Mouse (Mus musculus) adrenal gland (tissue): ENCODE data around the gene Klhl24.

Experiments
- intact Hi-C: fragments of 180-260 bp; cut with DNase I; formaldehyde crosslinking; loops from one replicate; pipeline ENCODE4 v1.15.1; 2025

Klhl24 gene

GRCm38 (mm10) chr16:20140772-20141531 is 43.6 kb downstream of the Klhl24 start, which contains the start of gene Yeats2:
Gene Yeats2, plus strand, starts transcription at chr16:20141063.
- intact Hi-C loops, result loop anchor here (5.0 kb wide), 1 partner anchor 44 kb away; the partner anchor contains the start of gene Klhl24

GRCm38 (mm10) chr16:20144568-20144967 is 47.2 kb downstream of the Klhl24 start:
- intact Hi-C loops, result loop anchor here (5.0 kb wide), 1 partner anchor 47 kb away; the partner anchor contains the start of gene Klhl24

- intact Hi-C loops, result no loop called here
Observed at GRCm38 (mm10) chr16:20151991-20152390, 54.6 kb downstream of the Klhl24 start.

- intact Hi-C loops, result no loop called here
Observed at GRCm38 (mm10) chr16:20153742-20154141, 56.4 kb downstream of the Klhl24 start.

- intact Hi-C loops, result no loop called here
Observed at GRCm38 (mm10) chr16:20160130-20160529, 62.8 kb downstream of the Klhl24 start.

GRCm38 (mm10) chr16:20169071-20169470 is 71.7 kb downstream of the Klhl24 start:
- intact Hi-C loops, result no loop called here

- intact Hi-C loops, result no loop called here
Observed at GRCm38 (mm10) chr16:20169471-20170106, 72.2 kb downstream of the Klhl24 start.
